Mouse (Mus musculus): ENCODE data around the gene Cyp17a1. TPM values are rescaled to one million over a fixed set of nuclear protein-coding genes. Genes with fewer than 3 reads are reported as not detected.

The Cyp17a1 gene
- total RNA-seq, 1 experiment from 2014 or later, result 3.4 TPM

GRCm38 (mm10) chr19:46647254-46647653, 25.7 kb downstream of the Cyp17a1 start:
- no peak for ATAC-seq (replicated peaks; ENCODE audit: insufficient number of reproducible peaks, low FRiP score, low TSS enrichment, poor library complexity, severe bottlenecking)

GRCm38 (mm10) chr19:46646041-46646481, 26.9 kb downstream of the Cyp17a1 start:
- ATAC-seq (replicated peaks; ENCODE audit: insufficient number of reproducible peaks, low FRiP score, low TSS enrichment, poor library complexity, severe bottlenecking), result no peak

GRCm38 (mm10) chr19:46644793-46645602, 28.0 kb downstream of the Cyp17a1 start:
- no peak for ATAC-seq (replicated peaks; ENCODE audit: insufficient number of reproducible peaks, low FRiP score, low TSS enrichment, poor library complexity, severe bottlenecking)

- no peak for ATAC-seq (replicated peaks; ENCODE audit: insufficient number of reproducible peaks, low FRiP score, low TSS enrichment, poor library complexity, severe bottlenecking)
Observed at GRCm38 (mm10) chr19:46644343-46644792, 28.6 kb downstream of the Cyp17a1 start.

- ATAC-seq (replicated peaks; ENCODE audit: insufficient number of reproducible peaks, low FRiP score, low TSS enrichment, poor library complexity, severe bottlenecking), result no peak
Observed at GRCm38 (mm10) chr19:46643236-46643635, 29.7 kb downstream of the Cyp17a1 start.

- no peak for ATAC-seq (replicated peaks; ENCODE audit: insufficient number of reproducible peaks, low FRiP score, low TSS enrichment, poor library complexity, severe bottlenecking)
Observed at GRCm38 (mm10) chr19:46642136-46642753, 30.7 kb downstream of the Cyp17a1 start.

- ATAC-seq (replicated peaks; ENCODE audit: insufficient number of reproducible peaks, low FRiP score, low TSS enrichment, poor library complexity, severe bottlenecking), result no peak
Observed at GRCm38 (mm10) chr19:46641420-46642085, 31.4 kb downstream of the Cyp17a1 start.

GRCm38 (mm10) chr19:46640780-46641179, 32.2 kb downstream of the Cyp17a1 start:
- ATAC-seq (replicated peaks; ENCODE audit: insufficient number of reproducible peaks, low FRiP score, low TSS enrichment, poor library complexity, severe bottlenecking), result no peak

- ATAC-seq (replicated peaks; ENCODE audit: insufficient number of reproducible peaks, low FRiP score, low TSS enrichment, poor library complexity, severe bottlenecking), result no peak
Observed at GRCm38 (mm10) chr19:46639496-46639895, 33.5 kb downstream of the Cyp17a1 start.

GRCm38 (mm10) chr19:46639053-46639452, 33.9 kb downstream of the Cyp17a1 start:
- no peak for ATAC-seq (replicated peaks; ENCODE audit: insufficient number of reproducible peaks, low FRiP score, low TSS enrichment, poor library complexity, severe bottlenecking)

GRCm38 (mm10) chr19:46637598-46637997, 35.4 kb downstream of the Cyp17a1 start:
- ATAC-seq (replicated peaks; ENCODE audit: insufficient number of reproducible peaks, low FRiP score, low TSS enrichment, poor library complexity, severe bottlenecking), result no peak

GRCm38 (mm10) chr19:46635766-46636165, 37.2 kb downstream of the Cyp17a1 start:
- no peak for ATAC-seq (replicated peaks; ENCODE audit: insufficient number of reproducible peaks, low FRiP score, low TSS enrichment, poor library complexity, severe bottlenecking)

GRCm38 (mm10) chr19:46631637-46632036, 41.3 kb downstream of the Cyp17a1 start:
- no peak for ATAC-seq (replicated peaks; ENCODE audit: insufficient number of reproducible peaks, low FRiP score, low TSS enrichment, poor library complexity, severe bottlenecking)

GRCm38 (mm10) chr19:46629807-46630206, 43.2 kb downstream of the Cyp17a1 start:
- no peak for ATAC-seq (replicated peaks; ENCODE audit: insufficient number of reproducible peaks, low FRiP score, low TSS enrichment, poor library complexity, severe bottlenecking)

GRCm38 (mm10) chr19:46628403-46628802, 44.6 kb downstream of the Cyp17a1 start:
- ATAC-seq (replicated peaks; ENCODE audit: insufficient number of reproducible peaks, low FRiP score, low TSS enrichment, poor library complexity, severe bottlenecking), result no peak

GRCm38 (mm10) chr19:46625519-46625918, 47.5 kb downstream of the Cyp17a1 start:
- no peak for ATAC-seq (replicated peaks; ENCODE audit: insufficient number of reproducible peaks, low FRiP score, low TSS enrichment, poor library complexity, severe bottlenecking)

- no peak for ATAC-seq (replicated peaks; ENCODE audit: insufficient number of reproducible peaks, low FRiP score, low TSS enrichment, poor library complexity, severe bottlenecking)
Observed at GRCm38 (mm10) chr19:46625015-46625414, 48.0 kb downstream of the Cyp17a1 start.

GRCm38 (mm10) chr19:46623790-46624772, 48.9 kb downstream of the Cyp17a1 start:
- ATAC-seq (replicated peaks; ENCODE audit: insufficient number of reproducible peaks, low FRiP score, low TSS enrichment, poor library complexity, severe bottlenecking), result no peak
